Mouse (Mus musculus): ENCODE measurements at regions not wholly inside any gene's neighbourhood (a gene's known extent, or its start where the extent isn't known, plus 50 kb on each side); places are given as distances from the start of the nearest gene placed in this dataset.

DNA sequence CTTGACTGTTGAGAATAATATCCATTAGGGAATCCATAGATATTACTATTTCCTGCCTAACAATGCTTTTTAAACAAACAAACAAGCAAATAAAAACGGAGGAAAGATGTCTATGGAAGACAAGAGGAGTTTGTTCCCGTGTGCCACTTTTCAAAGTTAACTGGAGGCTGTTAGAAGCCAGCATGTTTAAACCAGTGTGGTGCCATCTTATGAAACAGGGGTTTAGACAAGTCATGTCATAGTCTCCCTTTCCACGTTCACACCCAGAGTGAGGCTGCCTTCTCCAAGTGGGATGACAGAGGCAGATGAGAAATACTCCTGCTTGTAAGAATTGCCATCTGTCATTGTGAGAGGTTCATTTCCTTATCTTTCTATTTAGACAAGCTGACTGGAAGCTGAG lies 92.8 kb downstream of the Gja1 start:
- TF ChIP-seq CTCF (IDR thresholded peaks at IDR 0.05; ENCODE audit: borderline replicate concordance, insufficient read depth, low read length) (no peak), POLR2A (IDR thresholded peaks at IDR 0.05; ENCODE audit: low read depth, low read length) (no peak)
